Mouse (Mus musculus): ENCODE measurements around the gene Tdrd12. TPM values are rescaled to one million over a fixed set of nuclear protein-coding genes. Genes with fewer than 3 reads are reported as not detected.
"Not testable (repeated sequence)": the region's sequence is repeated elsewhere in the genome, so short reads cannot be mapped to it uniquely, and the experiment has no call there.

Tdrd12 gene
- total RNA-seq, 2 experiments from 2014 or later = not detected

- DNase-seq (ENCODE audit: low spot score) = peak; percentile 83
These were observed 18.0 kb upstream of the Tdrd12 start for GRCm38 (mm10) chr7:35555224-35556204.

- DNase-seq (ENCODE audit: low spot score) = no peak
These were observed 17.1 kb upstream of the Tdrd12 start for GRCm38 (mm10) chr7:35554605-35555175.

GRCm38 (mm10) chr7:35553751-35554604, 16.4 kb upstream of the Tdrd12 start:
- no peak for DNase-seq (ENCODE audit: low spot score)

- DNase-seq (ENCODE audit: low spot score) = peak; percentile 50
These were observed 8.3 kb upstream of the Tdrd12 start for GRCm38 (mm10) chr7:35545881-35546280.

GRCm38 (mm10) chr7:35535750-35536512, 1.6 kb downstream of the Tdrd12 start:
- DNase-seq (ENCODE audit: low spot score) = no peak

- not testable (repeated sequence) for DNase-seq (ENCODE audit: low spot score)
These were observed 7.0 kb downstream of the Tdrd12 start for GRCm38 (mm10) chr7:35530544-35530943.

GRCm38 (mm10) chr7:35530026-35530425, 7.5 kb downstream of the Tdrd12 start:
- no peak for DNase-seq (ENCODE audit: low spot score)

GRCm38 (mm10) chr7:35526795-35527194, 10.8 kb downstream of the Tdrd12 start:
- DNase-seq (ENCODE audit: low spot score) = no peak

GRCm38 (mm10) chr7:35501995-35502394, 35.5 kb downstream of the Tdrd12 start:
- no peak for DNase-seq (ENCODE audit: low spot score)

GRCm38 (mm10) chr7:35497516-35497915, 40.0 kb downstream of the Tdrd12 start:
- DNase-seq (ENCODE audit: low spot score) = peak; percentile 9

GRCm38 (mm10) chr7:35491005-35491404, 46.5 kb downstream of the Tdrd12 start:
- no peak for DNase-seq (ENCODE audit: low spot score)

- DNase-seq (ENCODE audit: low spot score) = no peak
These were observed 47.4 kb downstream of the Tdrd12 start for GRCm38 (mm10) chr7:35490186-35490585.

GRCm38 (mm10) chr7:35486553-35486952, 51.0 kb downstream of the Tdrd12 start:
- no peak for DNase-seq (ENCODE audit: low spot score)

- no peak for DNase-seq (ENCODE audit: low spot score)
These were observed 52.4 kb downstream of the Tdrd12 start for GRCm38 (mm10) chr7:35485126-35485525.

- no peak for DNase-seq (ENCODE audit: low spot score)
These were observed 61.1 kb downstream of the Tdrd12 start for GRCm38 (mm10) chr7:35476457-35476856.

GRCm38 (mm10) chr7:35470794-35471193, 66.8 kb downstream of the Tdrd12 start:
- no peak for DNase-seq (ENCODE audit: low spot score)

GRCm38 (mm10) chr7:35467856-35468255, 69.7 kb downstream of the Tdrd12 start:
- DNase-seq (ENCODE audit: low spot score) = no peak

GRCm38 (mm10) chr7:35465027-35465426, 72.5 kb downstream of the Tdrd12 start:
- DNase-seq (ENCODE audit: low spot score) = no peak

- no peak for DNase-seq (ENCODE audit: low spot score)
These were observed 76.6 kb downstream of the Tdrd12 start for GRCm38 (mm10) chr7:35460971-35461370.

- no peak for DNase-seq (ENCODE audit: low spot score)
These were observed 81.3 kb downstream of the Tdrd12 start for GRCm38 (mm10) chr7:35456091-35456814.
